Mouse (Mus musculus) heart, adult 2 months (tissue): ENCODE measurements at regions not wholly inside any gene's neighbourhood (a gene's known extent, or its start where the extent isn't known, plus 50 kb on each side); places are given as distances from the start of the nearest gene placed in this dataset.

Source experiments
- DNase-seq, 2 experiments: peaks; one replicate each; pipeline ENCODE4 v3.0.0; 2021
- H3K27ac ChIP-seq: fragments of 200-600 bp; 2 replicates; pipeline ENCODE4 v1.8.1; 2022
- H3K27me3 ChIP-seq: fragments of 200-500 bp; 2 replicates; pipeline ENCODE4 v1.6.1; 2012; ENCODE audit warnings: mild to moderate bottlenecking, low read length, inconsistent platforms, mixed read lengths; ENCODE audit not compliant: control insufficient read depth, insufficient read depth
- H3K36me3 ChIP-seq: fragments of 200-500 bp; 2 replicates; pipeline ENCODE4 v1.6.1; 2012; ENCODE audit warnings: low read length, inconsistent platforms; ENCODE audit not compliant: control insufficient read depth, insufficient read depth
- H3K4me1 ChIP-seq: fragments of 200-500 bp; 2 replicates; pipeline ENCODE4 v1.6.1; 2011; ENCODE audit warnings: low read length; ENCODE audit not compliant: control insufficient read depth, insufficient read depth
- H3K4me3 ChIP-seq: fragments of 200-600 bp; 2 replicates; pipeline ENCODE4 v1.8.1; 2022
- H3K79me2 ChIP-seq: fragments of 200-500 bp; replicated peaks from 2 replicates; pipeline ENCODE4 v1.6.1; 2012; ENCODE audit warnings: mild to moderate bottlenecking, inconsistent platforms, low read length, moderate library complexity, mixed read lengths; ENCODE audit not compliant: control insufficient read depth, insufficient read depth
- H3K9ac ChIP-seq: fragments of 200-500 bp; 2 replicates; pipeline ENCODE4 v1.6.1; 2012; ENCODE audit warnings: low read depth, mild to moderate bottlenecking, control low read depth, inconsistent platforms, low read length, mixed read lengths
- CTCF ChIP-seq: fragments of 200-600 bp; IDR thresholded peaks from 2 replicates; pipeline ENCODE4 v1.8.1; 2022; ENCODE audit warnings: antibody characterized with exemption, mild to moderate bottlenecking, moderate library complexity
- EP300 ChIP-seq: fragments of 200-500 bp; IDR thresholded peaks from 2 replicates; pipeline ENCODE4 v1.6.1; 2011; ENCODE audit warnings: low read depth, low read length, control low read depth; ENCODE audit not compliant: insufficient read depth
- POLR2A ChIP-seq: fragments of 200-500 bp; IDR thresholded peaks from 2 replicates; pipeline ENCODE4 v1.6.1; 2011; ENCODE audit warnings: mild to moderate bottlenecking, low read depth, low read length, control low read depth; ENCODE audit not compliant: insufficient read depth
- WGBS: fragments of 180-500 bp; shearing (Covaris S2); methylation state at CpG from one replicate; pipeline ENCODE4 v1.1.7; 2018; 5-methylcytosine and 5-hydroxymethylcytosine counted together
- intact Hi-C: fragments of 180-260 bp; cut with DNase I; formaldehyde crosslinking; loops from one replicate; pipeline ENCODE4 v1.15.1; 2025

- Histone ChIP-seq H3K4me1 (no peaks in the 10 kb centered on the region), H3K79me2 (no peaks in the 10 kb centered on the region), H3K4me3 (no peak overlapping the region), H3K27ac (no peak overlapping the region), H3K27me3 (no peaks in the 10 kb centered on the region), H3K36me3 (no peaks in the 10 kb centered on the region), H3K9ac (no peak overlapping the region)
- TF ChIP-seq EP300 (no peak), POLR2A (no peak), CTCF (no peak)
- intact Hi-C loops, result no loop called here
- DNase-seq, result no peak
These were observed 313.8 kb downstream of the Otol1 start for GRCm38 (mm10) chr3:70321161-70321657.

GRCm38 (mm10) chr3:70324692-70325091 lies 317.3 kb downstream of the Otol1 start:
- no peak overlapping the region for H3K4me3 ChIP-seq
- DNase-seq, result no peak
- H3K27ac ChIP-seq, result no peak overlapping the region
- H3K79me2 ChIP-seq, result no peaks in the 10 kb centered on the region
- intact Hi-C loops, result no loop called here
- TF ChIP-seq EP300 (no peak), CTCF (no peak), POLR2A (no peak)
- no peaks in the 10 kb centered on the region for H3K4me1 ChIP-seq
- H3K27me3 ChIP-seq, result no peaks in the 10 kb centered on the region
- no peaks in the 10 kb centered on the region for H3K36me3 ChIP-seq
- 66% methylated on average over 2 of the region's 2 CpGs for WGBS
- H3K9ac ChIP-seq, result no peak overlapping the region
